Mouse (Mus musculus): ENCODE results near the gene Fam168a. TPM values are rescaled to one million over a fixed set of nuclear protein-coding genes. Genes with fewer than 3 reads are reported as not detected.
"Not testable (repeated sequence)": the region's sequence is repeated elsewhere in the genome, so short reads cannot be mapped to it uniquely, and the experiment has no call there.

Gene Fam168a
- polyA plus RNA-seq, 1 experiment from 2014 or later: 15.5 TPM

DNA sequence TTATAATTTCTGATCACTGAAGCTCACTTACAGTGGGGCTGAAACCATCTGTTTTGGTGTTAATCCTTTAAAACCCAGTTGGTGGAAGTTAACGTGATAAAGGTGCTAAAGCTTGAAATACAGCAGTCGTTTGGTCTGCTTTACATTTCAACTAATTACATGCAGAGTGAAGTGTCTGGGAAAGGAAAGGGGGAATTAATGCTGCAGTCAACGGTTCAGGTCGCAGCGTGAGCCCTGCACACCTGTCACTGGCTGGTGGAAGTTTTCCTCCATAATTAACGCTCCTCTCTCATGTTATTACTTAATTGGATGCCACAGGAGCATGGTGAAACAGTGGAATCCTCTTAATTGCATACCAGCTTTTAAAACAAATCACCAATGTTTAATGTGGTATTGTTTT lies 27.8 kb downstream of the Fam168a start:
- 61% methylated on average over 6 of the region's 6 CpGs for WGBS

GRCm38 (mm10) chr7:100734905-100735304 lies 28.5 kb downstream of the Fam168a start:
- not testable (repeated sequence) for H3K4me1 ChIP-seq (replicated peaks; ENCODE audit: control insufficient read depth, insufficient read depth); H3K27ac ChIP-seq (replicated peaks); H3K9me3 ChIP-seq (ENCODE audit: control insufficient read depth, low read length); H3K4me3 ChIP-seq (ENCODE audit: low read depth, low read length); H3K36me3 ChIP-seq (ENCODE audit: control insufficient read depth, insufficient read depth, low read length); H3K9ac ChIP-seq (ENCODE audit: low read length); H3K27me3 ChIP-seq (ENCODE audit: control insufficient read depth, insufficient read depth, low read length); DNase-seq (ENCODE audit: low spot score); ATAC-seq (ENCODE audit: low FRiP score, low TSS enrichment); H3K4me2 ChIP-seq (replicated peaks; ENCODE audit: low read depth)
- WGBS: no CpG with 5 or more reads among the region's 2 CpGs

More for the DNA sequence above, 27.8 kb downstream of the Fam168a start:
- TF ChIP-seq EP300 (optimal IDR thresholded peaks at IDR 0.05) (no peak), CTCF (IDR thresholded peaks at IDR 0.05; ENCODE audit: low read depth) (no peak)
- DNase-seq (ENCODE audit: low spot score) (no peak), ATAC-seq (ENCODE audit: low FRiP score, low TSS enrichment) (no peak)
- Histone ChIP-seq H3K27ac (replicated peaks) (no peak overlapping the region), H3K4me3 (ENCODE audit: low read depth, low read length) (no peak overlapping the region), H3K9me3 (ENCODE audit: control insufficient read depth, low read length) (no peaks in the 10 kb centered on the region), H3K4me2 (replicated peaks; ENCODE audit: low read depth) (no peak overlapping the region), H3K36me3 (ENCODE audit: control insufficient read depth, insufficient read depth, low read length) (no peaks in the 10 kb centered on the region), H3K4me1 (replicated peaks; ENCODE audit: control insufficient read depth, insufficient read depth) (peaks cover 2% of the 10 kb centered on the region; the same call in 1 of the 2 replicates), H3K27me3 (ENCODE audit: control insufficient read depth, insufficient read depth, low read length) (no peaks in the 10 kb centered on the region), H3K9ac (ENCODE audit: low read length) (no peak overlapping the region)

- DNase-seq (ENCODE audit: low spot score): no peak
- peaks cover 2% of the 10 kb centered on the region; the same call in 1 of the 2 replicates for H3K4me1 ChIP-seq (replicated peaks; ENCODE audit: control insufficient read depth, insufficient read depth)
- no peaks in the 10 kb centered on the region for H3K36me3 ChIP-seq (ENCODE audit: control insufficient read depth, insufficient read depth, low read length)
- no peak for TF ChIP-seq EP300 (optimal IDR thresholded peaks at IDR 0.05)
- H3K4me2 ChIP-seq (replicated peaks; ENCODE audit: low read depth): no peak overlapping the region
- WGBS: 56% methylated on average over 3 of the region's 3 CpGs
- no peaks in the 10 kb centered on the region for H3K27me3 ChIP-seq (ENCODE audit: control insufficient read depth, insufficient read depth, low read length)
- no peak overlapping the region for H3K9ac ChIP-seq (ENCODE audit: low read length)
- H3K27ac ChIP-seq (replicated peaks): no peak overlapping the region
- no peak overlapping the region for H3K4me3 ChIP-seq (ENCODE audit: low read depth, low read length)
- ATAC-seq (ENCODE audit: low FRiP score, low TSS enrichment): no peak
- no peaks in the 10 kb centered on the region for H3K9me3 ChIP-seq (ENCODE audit: control insufficient read depth, low read length)
These were observed 29.7 kb downstream of the Fam168a start for GRCm38 (mm10) chr7:100736131-100736530.

GRCm38 (mm10) chr7:100744372-100744771 lies 37.9 kb downstream of the Fam168a start:
- H3K36me3 ChIP-seq (ENCODE audit: control insufficient read depth, insufficient read depth, low read length): no peaks in the 10 kb centered on the region
- H3K4me1 ChIP-seq (replicated peaks; ENCODE audit: control insufficient read depth, insufficient read depth): no peaks in the 10 kb centered on the region
- H3K27ac ChIP-seq (replicated peaks): no peak overlapping the region
- H3K27me3 ChIP-seq (ENCODE audit: control insufficient read depth, insufficient read depth, low read length): no peaks in the 10 kb centered on the region
- no peak overlapping the region for H3K4me3 ChIP-seq (ENCODE audit: low read depth, low read length)
- no peak overlapping the region for H3K9ac ChIP-seq (ENCODE audit: low read length)
- no peaks in the 10 kb centered on the region for H3K9me3 ChIP-seq (ENCODE audit: control insufficient read depth, low read length)
- no peak for DNase-seq (ENCODE audit: low spot score)
- WGBS: 64% methylated on average over 2 of the region's 2 CpGs
- TF ChIP-seq CTCF (IDR thresholded peaks at IDR 0.05; ENCODE audit: low read depth): no peak
- TF ChIP-seq EP300 (optimal IDR thresholded peaks at IDR 0.05): no peak
- H3K4me2 ChIP-seq (replicated peaks; ENCODE audit: low read depth): no peak overlapping the region
- ATAC-seq (ENCODE audit: low FRiP score, low TSS enrichment): no peak

DNA sequence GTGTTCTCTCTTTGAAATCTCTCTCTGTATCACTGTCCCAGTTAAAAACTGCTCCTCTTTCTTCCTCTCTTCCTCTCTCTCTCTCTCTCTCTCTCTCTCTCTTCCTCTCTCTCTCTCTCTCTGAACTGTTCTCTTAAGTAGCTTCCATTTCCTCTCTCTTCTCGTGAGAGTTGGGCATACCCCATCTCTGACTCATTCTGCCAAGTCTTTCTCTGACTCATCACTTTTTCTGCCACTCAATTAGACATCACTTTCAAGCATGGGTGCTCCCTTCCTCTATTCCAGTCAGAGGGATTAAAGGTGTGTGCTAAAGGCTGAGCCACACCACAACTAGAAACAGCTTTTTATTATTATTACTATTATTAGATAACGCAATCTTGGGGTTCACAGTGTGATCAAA lies 43.7 kb downstream of the Fam168a start:
- TF ChIP-seq CTCF (IDR thresholded peaks at IDR 0.05; ENCODE audit: low read depth) (no peak), EP300 (optimal IDR thresholded peaks at IDR 0.05) (no peak)
- WGBS: 54% methylated on average over 2 of the region's 2 CpGs
- no peak for DNase-seq (ENCODE audit: low spot score)

GRCm38 (mm10) chr7:100758718-100759117 lies 52.3 kb downstream of the Fam168a start:
- H3K4me1 ChIP-seq (replicated peaks; ENCODE audit: control insufficient read depth, insufficient read depth): no peaks in the 10 kb centered on the region
- no peak overlapping the region for H3K4me2 ChIP-seq (replicated peaks; ENCODE audit: low read depth)
- no peaks in the 10 kb centered on the region for H3K27me3 ChIP-seq (ENCODE audit: control insufficient read depth, insufficient read depth, low read length)
- ATAC-seq (ENCODE audit: low FRiP score, low TSS enrichment) (no peak), DNase-seq (ENCODE audit: low spot score) (no peak)
- 82% methylated on average over 7 of the region's 7 CpGs for WGBS
- H3K36me3 ChIP-seq (ENCODE audit: control insufficient read depth, insufficient read depth, low read length): no peaks in the 10 kb centered on the region; the same call in 1 of the 2 replicates
- no peaks in the 10 kb centered on the region for H3K9me3 ChIP-seq (ENCODE audit: control insufficient read depth, low read length)
- no peak overlapping the region for H3K4me3 ChIP-seq (ENCODE audit: low read depth, low read length)
- H3K27ac ChIP-seq (replicated peaks): no peak overlapping the region
- TF ChIP-seq EP300 (optimal IDR thresholded peaks at IDR 0.05): no peak
- no peak for TF ChIP-seq CTCF (IDR thresholded peaks at IDR 0.05; ENCODE audit: low read depth)
- H3K9ac ChIP-seq (ENCODE audit: low read length): no peak overlapping the region

More for the DNA sequence above, 43.7 kb downstream of the Fam168a start:
- Histone ChIP-seq H3K27ac (replicated peaks) (no peak overlapping the region), H3K27me3 (ENCODE audit: control insufficient read depth, insufficient read depth, low read length) (no peaks in the 10 kb centered on the region), H3K9ac (ENCODE audit: low read length) (no peak overlapping the region), H3K4me1 (replicated peaks; ENCODE audit: control insufficient read depth, insufficient read depth) (no peaks in the 10 kb centered on the region), H3K36me3 (ENCODE audit: control insufficient read depth, insufficient read depth, low read length) (no peaks in the 10 kb centered on the region), H3K9me3 (ENCODE audit: control insufficient read depth, low read length) (no peaks in the 10 kb centered on the region), H3K4me2 (replicated peaks; ENCODE audit: low read depth) (no peak overlapping the region), H3K4me3 (ENCODE audit: low read depth, low read length) (no peak overlapping the region)
- no peak for ATAC-seq (ENCODE audit: low FRiP score, low TSS enrichment)
